ENCODE assay signal across 8 mouse cellular contexts in the genomic region with DNA sequence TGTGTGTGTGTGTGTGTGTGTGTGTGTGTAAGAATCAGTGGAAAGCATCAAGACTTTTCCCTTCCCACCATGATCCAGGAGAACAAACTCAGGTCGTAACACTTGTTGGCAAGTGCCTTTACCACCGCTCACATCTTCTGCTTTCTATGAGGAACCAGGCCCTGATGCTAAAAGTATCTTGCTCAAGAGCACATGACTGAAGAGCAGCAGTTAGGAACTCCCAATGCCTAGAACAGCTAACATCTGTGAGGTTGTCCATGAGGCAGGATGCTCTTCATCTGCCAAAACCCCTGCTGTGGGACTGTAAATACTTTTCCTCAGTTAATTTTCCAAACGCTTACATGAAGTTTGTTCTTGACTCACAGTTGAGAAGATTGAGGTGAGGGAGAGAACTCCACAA. TPM values are rescaled to one million over a fixed set of nuclear protein-coding genes. Genes with fewer than 3 reads are reported as not detected.
A peak's percentile ranks its signal among the peaks of the same experiment; 100 is the strongest.
DNase-seq lines count a peak whose midpoint lies in the region; ATAC-seq lines count a peak whose summit lies in the region.

No protein-coding gene starts in this region.

- intact Hi-C loops in heart, postnatal 25 days (cut with DNase I): no loop called here

- H3K36me3 ChIP-seq in heart, embryonic 11.5 days (ENCODE audit: control insufficient read depth, insufficient read depth, low read length): no peaks in the 10 kb centered on the region
- H3K36me3 ChIP-seq in hindbrain, embryonic 13.5 days: no peaks in the 10 kb centered on the region
- no peaks in the 10 kb centered on the region for H3K36me3 ChIP-seq in stomach, embryonic 16.5 days (ENCODE audit: control insufficient read depth, insufficient read depth, low read length)

- ATAC-seq in heart, embryonic 11.5 days (replicated peaks; ENCODE audit: insufficient number of reproducible peaks, low FRiP score, low TSS enrichment): no peak
- ATAC-seq in hindbrain, embryonic 13.5 days (ENCODE audit: low FRiP score): peak; percentile 6; the same call in 1 of the 2 replicates
- ATAC-seq in stomach, embryonic 16.5 days (ENCODE audit: insufficient read depth, low FRiP score): no peak

- no peaks in the 10 kb centered on the region for H3K27me3 ChIP-seq in heart, embryonic 11.5 days (ENCODE audit: control insufficient read depth, insufficient read depth, low read length)
- peaks cover 12% of the 10 kb centered on the region; the same call in 1 of the 2 replicates for H3K27me3 ChIP-seq in hindbrain, embryonic 13.5 days
- H3K27me3 ChIP-seq in stomach, embryonic 16.5 days (ENCODE audit: control insufficient read depth, insufficient read depth, low read length): no peaks in the 10 kb centered on the region

- 67% methylated on average over 3 of the region's 3 CpGs for WGBS in heart, embryonic 11.5 days (ENCODE audit: insufficient replicate concordance)
- WGBS in hindbrain, embryonic 13.5 days: 64% methylated on average over 3 of the region's 3 CpGs
- 61% methylated on average over 3 of the region's 3 CpGs for WGBS in stomach, embryonic 16.5 days

- H3K9ac ChIP-seq in heart, embryonic 11.5 days (ENCODE audit: low read depth, low read length): no peak overlapping the region
- H3K9ac ChIP-seq in hindbrain, embryonic 13.5 days: no peak overlapping the region
- no peak overlapping the region for H3K9ac ChIP-seq in stomach, embryonic 16.5 days (ENCODE audit: low read length)

- no peaks in the 10 kb centered on the region for H3K9me3 ChIP-seq in heart, embryonic 11.5 days (replicated peaks; ENCODE audit: control insufficient read depth, low read length)
- H3K9me3 ChIP-seq in hindbrain, embryonic 13.5 days: no peaks in the 10 kb centered on the region
- H3K9me3 ChIP-seq in stomach, embryonic 16.5 days (replicated peaks; ENCODE audit: control insufficient read depth, low read length): no peaks in the 10 kb centered on the region

- no peak for DNase-seq in heart, postnatal 25 days (ENCODE audit: low spot score)
- DNase-seq in lung, postnatal 25 days (ENCODE audit: low spot score): peak; percentile 48
- DNase-seq in retina, embryonic 14.5 days (ENCODE audit: low spot score): no peak
- no peak for DNase-seq in adrenal gland, adult 18-20 months (ENCODE audit: low spot score in 2 of 2)

- no peak overlapping the region for H3K27ac ChIP-seq in heart, embryonic 11.5 days (ENCODE audit: low read depth, low read length)
- no peak overlapping the region for H3K27ac ChIP-seq in brown adipose tissue, adult 24 weeks (replicated peaks; ENCODE audit: low read depth, low read length)
- H3K27ac ChIP-seq in hindbrain, embryonic 13.5 days: no peak overlapping the region
- H3K27ac ChIP-seq in stomach, embryonic 16.5 days (ENCODE audit: low read length): peak overlapping the region; percentile 47

- peaks cover 10% of the 10 kb centered on the region; the same call in 1 of the 2 replicates for H3K4me1 ChIP-seq in heart, embryonic 11.5 days (ENCODE audit: control insufficient read depth, insufficient read depth, low read length)
- 0 out of 2 replicates have a peak, but pooled peaks cover 2% of the 10 kb centered on the region for H3K4me1 ChIP-seq in brown adipose tissue, adult 24 weeks (ENCODE audit: control insufficient read depth, insufficient read depth, insufficient read length, low read length)
- peaks cover 25% of the 10 kb centered on the region for H3K4me1 ChIP-seq in hindbrain, embryonic 13.5 days (replicated peaks)
- H3K4me1 ChIP-seq in stomach, embryonic 16.5 days (ENCODE audit: control insufficient read depth, insufficient read depth, low read length): 0 out of 2 replicates have a peak, but pooled peaks cover 9% of the 10 kb centered on the region

- peak overlapping the region; percentile 75; the same call in 1 of the 2 replicates for H3K4me3 ChIP-seq in heart, embryonic 11.5 days (ENCODE audit: low read depth, low read length)
- H3K4me3 ChIP-seq in brown adipose tissue, adult 24 weeks (ENCODE audit: insufficient read depth, low read depth, low read length): peak overlapping the region; percentile 41; the same call in 1 of the 2 replicates
- peak overlapping the region; percentile 83 for H3K4me3 ChIP-seq in hindbrain, embryonic 13.5 days
- H3K4me3 ChIP-seq in stomach, embryonic 16.5 days (replicated peaks; ENCODE audit: low read length): peak overlapping the region; percentile 85

- peak overlapping the region; percentile 90 for H3K4me2 ChIP-seq in heart, embryonic 11.5 days
- H3K4me2 ChIP-seq in hindbrain, embryonic 13.5 days: peak overlapping the region; percentile 86
- peak overlapping the region; percentile 67 for H3K4me2 ChIP-seq in stomach, embryonic 16.5 days (ENCODE audit: low read depth, low read length)

RNA-seq across cellular contexts. Expression of a gene that starts 0.5 kb away (rescaled TPM):
- polyA plus RNA-seq in heart, embryonic 11.5 days (2014; fragmentation: Nextera tagmentation; extraction: Ambion mirVana): 36.1 and 41.8 TPM in 2 replicates
- 10 to 100 TPM; 11.0 to 12.9 TPM for total RNA-seq in heart, postnatal 25 days (2021)
- polyA plus RNA-seq in brown adipose tissue, adult 24 weeks (2012; ENCODE audit: insufficient read depth, insufficient read length, missing spikeins): 2.8 and 3.1 TPM in 2 replicates
- 38.6 and 42.4 TPM in 2 replicates for polyA plus RNA-seq in hindbrain, embryonic 13.5 days (2015; fragmentation: Nextera tagmentation; extraction: Ambion mirVana)
- polyA plus RNA-seq in stomach, embryonic 16.5 days (2015; fragmentation: Nextera tagmentation; extraction: Ambion mirVana): 43.3 and 48.4 TPM in 2 replicates
- 1 to 10 TPM; 7.8 to 8.2 TPM for total RNA-seq in adrenal gland, adult 18-20 months (2021)

RNA-seq across cellular contexts. Expression of a gene that starts 59.5 kb away (rescaled TPM):
- 1,436 and 1,472 TPM in 2 replicates for polyA plus RNA-seq in heart, embryonic 11.5 days (2014; fragmentation: Nextera tagmentation; extraction: Ambion mirVana)
- 1,000 to 10,000 TPM; 2,113 to 2,237 TPM for total RNA-seq in heart, postnatal 25 days (2021)
- 9.8 and 11.2 TPM in 2 replicates for polyA plus RNA-seq in brown adipose tissue, adult 24 weeks (2012; ENCODE audit: insufficient read depth, insufficient read length, missing spikeins)
- 1.4 and 2.2 TPM in 2 replicates for polyA plus RNA-seq in hindbrain, embryonic 13.5 days (2015; fragmentation: Nextera tagmentation; extraction: Ambion mirVana)
- polyA plus RNA-seq in stomach, embryonic 16.5 days (2015; fragmentation: Nextera tagmentation; extraction: Ambion mirVana): 1.7 and 35.0 TPM in 2 replicates
- total RNA-seq in adrenal gland, adult 18-20 months (2021): under 1 TPM in 1 of 2 experiments, not detected in 1; 0.38 TPM

Comparison
In these comparisons a context has a peak if more than half of its experiments do, and no peak if none do; other contexts are left out.
1. RNA of a gene that starts 59.5 kb away (polyA plus RNA-seq): 1,436 to 1,472 TPM in heart, embryonic 11.5 days; 1.7 to 35.0 TPM in stomach, embryonic 16.5 days, 9.8 to 11.2 TPM in brown adipose tissue, adult 24 weeks and 1.4 to 2.2 TPM in hindbrain, embryonic 13.5 days; every median in the first group is over 10 times any median in the second.
2. Peak in every context shown above with its lines, with median percentiles within 50 percentile points of each other: H3K4me2 ChIP-seq and H3K4me3 ChIP-seq.